Mouse (Mus musculus): ENCODE measurements at regions not wholly inside any gene's neighbourhood (a gene's known extent, or its start where the extent isn't known, plus 50 kb on each side); places are given as distances from the start of the nearest gene placed in this dataset.

- DNase-seq, result no peak
Measured at GRCm38 (mm10) chr17:75894934-75895333, 343.2 kb upstream of the Fam98a start.

GRCm38 (mm10) chr17:75893559-75893958, 341.8 kb upstream of the Fam98a start:
- no peak for DNase-seq

- DNase-seq, result no peak
Measured at GRCm38 (mm10) chr17:75892156-75892555, 340.4 kb upstream of the Fam98a start.

GRCm38 (mm10) chr17:75891564-75891963, 339.8 kb upstream of the Fam98a start:
- DNase-seq, result no peak

GRCm38 (mm10) chr17:75877848-75878247, 326.1 kb upstream of the Fam98a start:
- peak; percentile 5 for DNase-seq

- DNase-seq, result no peak
Measured at GRCm38 (mm10) chr17:75876895-75877294, 325.1 kb upstream of the Fam98a start.

GRCm38 (mm10) chr17:75874535-75874934, 322.8 kb upstream of the Fam98a start:
- DNase-seq, result no peak

- DNase-seq, result peak; percentile 4
Measured at GRCm38 (mm10) chr17:75870492-75870891, 318.7 kb upstream of the Fam98a start.

- DNase-seq, result no peak
Measured at GRCm38 (mm10) chr17:75857015-75857414, 305.3 kb upstream of the Fam98a start.

- no peak for DNase-seq
Measured at GRCm38 (mm10) chr17:75815997-75816626, 264.4 kb upstream of the Fam98a start.

- no peak for DNase-seq
Measured at GRCm38 (mm10) chr17:75812163-75812562, 260.4 kb upstream of the Fam98a start.

- DNase-seq, result no peak
Measured at GRCm38 (mm10) chr17:75808524-75809326, 257.0 kb upstream of the Fam98a start.

GRCm38 (mm10) chr17:75808025-75808424, 256.3 kb upstream of the Fam98a start:
- DNase-seq, result no peak

GRCm38 (mm10) chr17:75804358-75804757, 252.6 kb upstream of the Fam98a start:
- DNase-seq, result no peak

- no peak for DNase-seq
Measured at GRCm38 (mm10) chr17:75796380-75796779, 244.6 kb upstream of the Fam98a start.

- DNase-seq, result no peak
Measured at GRCm38 (mm10) chr17:75795772-75796171, 244.0 kb upstream of the Fam98a start.

- peak; percentile 11 for DNase-seq
Measured at GRCm38 (mm10) chr17:75779770-75780169, 228.0 kb upstream of the Fam98a start.

- DNase-seq, result no peak
Measured at GRCm38 (mm10) chr17:75776611-75777010, 224.9 kb upstream of the Fam98a start.

GRCm38 (mm10) chr17:75775518-75775917, 223.8 kb upstream of the Fam98a start:
- DNase-seq, result no peak

- DNase-seq, result no peak
Measured at GRCm38 (mm10) chr17:75772861-75773260, 221.1 kb upstream of the Fam98a start.

- DNase-seq, result no peak
Measured at GRCm38 (mm10) chr17:75768654-75769053, 216.9 kb upstream of the Fam98a start.

- no peak for DNase-seq
Measured at GRCm38 (mm10) chr17:75763391-75763790, 211.6 kb upstream of the Fam98a start.

- DNase-seq, result no peak
Measured at GRCm38 (mm10) chr17:75756487-75756886, 204.7 kb upstream of the Fam98a start.

GRCm38 (mm10) chr17:75716458-75716857, 164.7 kb upstream of the Fam98a start:
- no peak for DNase-seq
